Mouse (Mus musculus): ENCODE measurements around the gene Abhd6. TPM values are rescaled to one million over a fixed set of nuclear protein-coding genes. Genes with fewer than 3 reads are reported as not detected.

The Abhd6 gene
- polyA plus RNA-seq, 1 experiment from 2014 or later, result 11.3 TPM

DNA sequence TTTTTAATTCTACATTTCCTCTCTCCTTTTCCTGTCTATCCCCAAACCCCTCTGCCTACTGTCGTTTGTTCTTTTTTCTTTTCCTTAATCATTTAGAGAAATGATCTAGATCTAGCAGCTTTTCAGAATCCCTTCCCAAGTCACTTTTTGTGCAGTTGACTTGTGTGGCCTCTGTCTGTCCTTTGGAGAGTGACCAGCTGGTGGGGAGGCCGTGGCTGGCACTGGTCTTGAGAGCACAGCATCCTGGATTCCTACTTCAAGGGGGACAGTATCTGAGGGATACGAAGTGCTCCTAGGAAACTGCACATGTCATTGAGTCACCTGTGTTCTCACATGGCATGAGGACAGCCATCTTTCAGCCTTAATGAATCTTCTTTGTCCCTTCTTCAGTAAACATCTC lies 37.5 kb downstream of the Abhd6 start:
- H3K9ac ChIP-seq (ENCODE audit: low read length), result no peak overlapping the region
- H3K36me3 ChIP-seq (ENCODE audit: control insufficient read depth, insufficient read depth, low read length), result 0 out of 2 replicates have a peak, but pooled peaks cover 4% of the 10 kb centered on the region
- no peak for ATAC-seq (ENCODE audit: insufficient number of reproducible peaks, insufficient read depth, low FRiP score, low read depth)
- 0 out of 4 replicates have a peak, but pooled peaks cover 2 to 4% of the 10 kb centered on the region in 2 experiments for H3K4me1 ChIP-seq (ENCODE audit: control insufficient read depth in 2 of 2, insufficient read depth in 2 of 2, low read length in 2 of 2)
- H3K9me3 ChIP-seq (ENCODE audit: control insufficient read depth, low read length), result no peaks in the 10 kb centered on the region
- no peak overlapping the region for H3K4me2 ChIP-seq (ENCODE audit: low read length)
- WGBS, result 54% methylated on average over 3 of the region's 3 CpGs
- H3K27ac ChIP-seq (replicated peaks in 1 of 2; ENCODE audit: control insufficient read depth in 1 of 2, insufficient read depth in 1 of 2, low read depth in 2 of 2, low read length in 2 of 2), result no peak overlapping the region
- no peaks in the 10 kb centered on the region for H3K27me3 ChIP-seq (ENCODE audit: control insufficient read depth, insufficient read depth, low read length)
- H3K4me3 ChIP-seq (ENCODE audit: control insufficient read depth in 1 of 2, insufficient read depth in 1 of 2, low read depth in 1 of 2, low read length in 2 of 2), result no peak overlapping the region

DNA sequence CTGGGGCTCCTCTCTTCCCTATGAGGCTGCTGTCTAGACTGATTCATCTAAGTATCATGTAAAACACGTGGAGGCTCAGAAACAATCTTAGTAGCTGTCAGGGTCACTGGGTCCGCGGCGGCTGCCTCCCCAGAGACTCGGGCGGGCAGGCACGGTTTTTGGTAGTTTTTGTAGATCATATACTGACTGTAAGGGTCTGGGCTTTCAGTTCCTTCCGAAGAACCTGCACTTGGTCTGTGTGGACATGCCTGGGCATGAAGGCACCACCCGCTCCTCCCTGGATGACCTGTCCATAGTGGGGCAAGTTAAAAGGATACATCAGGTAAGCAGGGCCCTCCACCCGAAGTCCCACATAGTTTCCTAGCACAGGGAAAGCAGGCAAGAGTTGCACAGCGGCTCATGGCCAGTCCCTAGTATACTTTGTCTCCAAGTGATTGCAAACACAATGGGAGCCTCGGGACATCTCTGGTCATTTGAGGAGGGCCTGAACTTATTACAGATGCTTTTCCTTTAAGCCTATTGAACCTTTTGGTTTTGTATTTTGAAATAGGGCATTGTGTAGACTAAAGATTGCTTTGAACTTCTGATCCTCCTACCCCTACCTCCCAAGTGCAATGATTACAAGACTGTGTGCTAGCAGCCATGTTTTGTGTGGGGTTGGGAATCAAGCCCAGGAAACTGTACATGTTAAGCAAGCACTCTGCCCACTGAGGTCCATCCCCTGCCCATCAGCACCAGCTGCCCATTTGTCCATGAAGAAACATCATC lies 38.4 kb downstream of the Abhd6 start:
- Histone ChIP-seq H3K27me3 (ENCODE audit: control insufficient read depth, insufficient read depth, low read length) (no peaks in the 10 kb centered on the region), H3K9ac (ENCODE audit: low read length) (no peak overlapping the region), H3K9me3 (ENCODE audit: control insufficient read depth, low read length) (no peaks in the 10 kb centered on the region), H3K27ac (replicated peaks in 1 of 2; ENCODE audit: control insufficient read depth in 1 of 2, insufficient read depth in 1 of 2, low read depth in 2 of 2, low read length in 2 of 2) (no peak overlapping the region), H3K4me3 (ENCODE audit: control insufficient read depth in 1 of 2, insufficient read depth in 1 of 2, low read depth in 1 of 2, low read length in 2 of 2) (no peak overlapping the region), H3K36me3 (ENCODE audit: control insufficient read depth, insufficient read depth, low read length) (0 out of 2 replicates have a peak, but pooled peaks cover 4% of the 10 kb centered on the region), H3K4me2 (ENCODE audit: low read length) (no peak overlapping the region), H3K4me1 (ENCODE audit: control insufficient read depth in 2 of 2, insufficient read depth in 2 of 2, low read length in 2 of 2) (0 out of 4 replicates have a peak, but pooled peaks cover 2 to 4% of the 10 kb centered on the region in 2 experiments)
- 85% methylated on average over 12 of the region's 12 CpGs for WGBS
- ATAC-seq (ENCODE audit: insufficient number of reproducible peaks, insufficient read depth, low FRiP score, low read depth), result no peak

DNA sequence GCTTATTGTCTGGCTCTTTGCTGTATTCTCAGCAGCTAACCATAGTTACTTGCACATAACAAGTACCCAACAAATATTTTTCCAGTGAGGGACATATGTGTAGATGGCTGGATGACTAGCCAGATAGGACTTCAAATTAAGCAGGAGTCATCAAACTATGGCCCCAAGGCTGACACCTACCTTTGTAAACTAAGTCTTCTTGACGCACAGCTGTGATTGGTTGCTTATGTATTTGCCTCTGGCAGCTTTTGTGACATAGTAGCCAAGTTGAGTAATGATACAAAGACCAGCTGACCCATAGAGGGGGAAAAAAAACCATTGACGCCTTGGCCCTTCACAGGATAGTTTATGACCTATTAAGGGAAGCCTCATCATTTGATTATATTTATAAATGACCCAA lies 39.4 kb downstream of the Abhd6 start:
- H3K36me3 ChIP-seq (ENCODE audit: control insufficient read depth, insufficient read depth, low read length), result 0 out of 2 replicates have a peak, but pooled peaks cover 4% of the 10 kb centered on the region
- 88% methylated on average over 2 of the region's 2 CpGs for WGBS
- H3K9ac ChIP-seq (ENCODE audit: low read length), result no peak overlapping the region
- no peak overlapping the region for H3K4me2 ChIP-seq (ENCODE audit: low read length)
- H3K9me3 ChIP-seq (ENCODE audit: control insufficient read depth, low read length), result no peaks in the 10 kb centered on the region
- no peaks in the 10 kb centered on the region for H3K4me1 ChIP-seq (ENCODE audit: control insufficient read depth in 2 of 2, insufficient read depth in 2 of 2, low read length in 2 of 2)
- H3K27ac ChIP-seq (replicated peaks in 1 of 2; ENCODE audit: control insufficient read depth in 1 of 2, insufficient read depth in 1 of 2, low read depth in 2 of 2, low read length in 2 of 2), result no peak overlapping the region
- no peak overlapping the region for H3K4me3 ChIP-seq (ENCODE audit: control insufficient read depth in 1 of 2, insufficient read depth in 1 of 2, low read depth in 1 of 2, low read length in 2 of 2)
- no peaks in the 10 kb centered on the region for H3K27me3 ChIP-seq (ENCODE audit: control insufficient read depth, insufficient read depth, low read length)
- no peak for ATAC-seq (ENCODE audit: insufficient number of reproducible peaks, insufficient read depth, low FRiP score, low read depth)

DNA sequence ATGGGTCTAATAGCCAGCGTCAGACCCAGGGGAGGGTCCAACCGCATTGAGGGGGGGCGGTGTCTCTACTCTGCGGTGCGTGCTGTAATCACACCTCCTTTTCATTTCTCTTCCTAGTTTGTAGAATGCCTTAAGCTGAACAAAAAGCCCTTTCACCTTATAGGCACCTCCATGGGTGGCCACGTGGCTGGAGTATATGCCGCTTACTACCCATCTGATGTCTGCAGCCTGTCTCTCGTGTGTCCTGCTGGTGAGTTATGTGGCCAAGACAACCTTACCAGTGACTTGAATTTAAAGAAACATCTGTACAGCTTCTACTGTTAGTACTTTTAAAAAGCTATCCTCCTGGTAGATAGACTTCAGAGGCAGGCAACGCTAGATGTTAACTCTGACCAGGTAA lies 39.9 kb downstream of the Abhd6 start:
- Histone ChIP-seq H3K9me3 (ENCODE audit: control insufficient read depth, low read length) (no peaks in the 10 kb centered on the region), H3K4me1 (ENCODE audit: control insufficient read depth in 2 of 2, insufficient read depth in 2 of 2, low read length in 2 of 2) (no peaks in the 10 kb centered on the region), H3K4me2 (ENCODE audit: low read length) (no peak overlapping the region), H3K36me3 (ENCODE audit: control insufficient read depth, insufficient read depth, low read length) (peaks cover 5% of the 10 kb centered on the region; the same call in 1 of the 2 replicates), H3K9ac (ENCODE audit: low read length) (no peak overlapping the region), H3K4me3 (ENCODE audit: control insufficient read depth in 1 of 2, insufficient read depth in 1 of 2, low read depth in 1 of 2, low read length in 2 of 2) (no peak overlapping the region), H3K27me3 (ENCODE audit: control insufficient read depth, insufficient read depth, low read length) (no peaks in the 10 kb centered on the region), H3K27ac (replicated peaks in 1 of 2; ENCODE audit: control insufficient read depth in 1 of 2, insufficient read depth in 1 of 2, low read depth in 2 of 2, low read length in 2 of 2) (no peak overlapping the region)
- 90% methylated on average over 9 of the region's 9 CpGs for WGBS
- ATAC-seq (ENCODE audit: insufficient number of reproducible peaks, insufficient read depth, low FRiP score, low read depth), result no peak

DNA sequence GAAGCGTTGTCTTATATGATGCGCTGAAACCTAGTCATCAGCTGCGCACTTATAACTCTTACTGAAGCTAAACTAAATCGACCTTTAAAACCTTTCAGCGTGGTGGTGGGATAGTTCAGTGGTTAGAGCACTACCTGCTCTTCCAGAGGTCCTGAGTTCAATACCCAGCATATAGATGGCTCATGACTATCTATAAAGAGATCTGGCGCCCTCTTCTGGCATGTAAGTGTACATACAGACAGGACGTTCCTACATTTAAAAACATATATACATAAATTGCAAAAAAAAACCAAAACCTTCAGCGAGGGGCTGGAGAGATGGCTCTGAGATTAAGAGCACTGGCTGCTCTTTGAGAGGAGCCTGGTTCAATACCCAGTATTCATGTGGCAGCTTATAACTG lies 41.6 kb downstream of the Abhd6 start:
- Histone ChIP-seq H3K4me1 (ENCODE audit: control insufficient read depth in 2 of 2, insufficient read depth in 2 of 2, low read length in 2 of 2) (no peaks in the 10 kb centered on the region), H3K27ac (replicated peaks in 1 of 2; ENCODE audit: control insufficient read depth in 1 of 2, insufficient read depth in 1 of 2, low read depth in 2 of 2, low read length in 2 of 2) (no peak overlapping the region), H3K27me3 (ENCODE audit: control insufficient read depth, insufficient read depth, low read length) (no peaks in the 10 kb centered on the region), H3K9me3 (ENCODE audit: control insufficient read depth, low read length) (no peaks in the 10 kb centered on the region), H3K4me2 (ENCODE audit: low read length) (no peak overlapping the region), H3K9ac (ENCODE audit: low read length) (no peak overlapping the region), H3K4me3 (ENCODE audit: control insufficient read depth in 1 of 2, insufficient read depth in 1 of 2, low read depth in 1 of 2, low read length in 2 of 2) (no peak overlapping the region), H3K36me3 (ENCODE audit: control insufficient read depth, insufficient read depth, low read length) (peaks cover 14% of the 10 kb centered on the region)
- 62% methylated on average over 8 of the region's 8 CpGs for WGBS
- no peak for ATAC-seq (ENCODE audit: insufficient number of reproducible peaks, insufficient read depth, low FRiP score, low read depth)

DNA sequence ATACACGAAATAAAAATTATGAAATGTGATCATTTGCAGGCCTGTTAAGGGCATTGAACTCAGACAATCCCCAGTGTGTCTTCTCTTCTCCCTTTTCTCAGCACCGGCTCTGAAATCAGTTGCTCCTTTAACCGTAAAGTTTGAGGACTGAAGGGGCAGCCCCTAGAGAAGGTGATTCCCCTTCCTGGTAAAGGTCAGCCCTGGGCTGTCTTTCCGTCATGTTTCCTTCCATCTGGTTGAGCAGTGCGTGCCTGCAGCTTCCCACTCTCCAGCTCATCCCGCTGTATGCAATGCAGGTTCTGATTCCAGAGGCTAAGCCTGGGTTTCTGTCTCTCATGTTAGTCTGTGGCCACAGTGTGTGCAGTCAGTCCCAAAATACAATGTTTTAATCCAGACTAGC lies 42.1 kb downstream of the Abhd6 start:
- 83% methylated on average over 6 of the region's 6 CpGs for WGBS
- Histone ChIP-seq H3K9me3 (ENCODE audit: control insufficient read depth, low read length) (no peaks in the 10 kb centered on the region), H3K4me2 (ENCODE audit: low read length) (no peak overlapping the region), H3K27ac (replicated peaks in 1 of 2; ENCODE audit: control insufficient read depth in 1 of 2, insufficient read depth in 1 of 2, low read depth in 2 of 2, low read length in 2 of 2) (no peak overlapping the region), H3K27me3 (ENCODE audit: control insufficient read depth, insufficient read depth, low read length) (no peaks in the 10 kb centered on the region), H3K9ac (ENCODE audit: low read length) (no peak overlapping the region), H3K4me1 (ENCODE audit: control insufficient read depth in 2 of 2, insufficient read depth in 2 of 2, low read length in 2 of 2) (no peaks in the 10 kb centered on the region), H3K4me3 (ENCODE audit: control insufficient read depth in 1 of 2, insufficient read depth in 1 of 2, low read depth in 1 of 2, low read length in 2 of 2) (no peak overlapping the region), H3K36me3 (ENCODE audit: control insufficient read depth, insufficient read depth, low read length) (peaks cover 15% of the 10 kb centered on the region)
- ATAC-seq (ENCODE audit: insufficient number of reproducible peaks, insufficient read depth, low FRiP score, low read depth), result no peak

DNA sequence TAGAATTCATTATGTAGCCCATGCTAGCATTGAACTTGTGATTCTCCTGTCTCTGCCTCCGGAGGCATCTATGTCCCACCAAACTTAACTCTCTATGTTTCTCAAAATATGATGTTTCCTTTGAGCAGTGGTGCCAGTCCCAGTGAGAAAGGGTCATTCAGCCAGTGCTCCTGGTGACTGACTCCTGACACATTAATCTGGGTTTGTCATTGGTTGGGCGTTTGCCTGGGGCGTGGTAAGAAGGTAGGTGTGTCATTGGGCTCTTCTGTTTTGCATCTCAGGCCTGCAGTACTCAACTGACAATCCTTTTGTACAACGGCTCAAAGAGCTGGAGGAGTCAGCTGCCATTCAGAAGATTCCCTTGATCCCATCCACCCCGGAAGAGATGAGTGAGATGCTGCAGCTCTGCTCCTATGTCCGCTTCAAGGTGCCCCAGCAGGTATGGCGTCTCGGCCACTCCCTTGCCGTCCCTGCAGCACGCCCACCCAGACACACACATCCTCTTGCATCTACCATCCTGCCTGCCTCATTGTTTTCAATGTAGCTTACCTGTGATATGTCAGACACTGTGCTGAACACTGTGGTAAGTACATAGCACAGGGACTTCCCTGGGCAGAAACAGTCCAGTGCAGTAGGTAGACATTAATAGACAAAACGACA lies 42.6 kb downstream of the Abhd6 start:
- ATAC-seq (ENCODE audit: insufficient number of reproducible peaks, insufficient read depth, low FRiP score, low read depth), result no peak
- H3K4me3 ChIP-seq (ENCODE audit: control insufficient read depth in 1 of 2, insufficient read depth in 1 of 2, low read depth in 1 of 2, low read length in 2 of 2), result no peak overlapping the region
- no peaks in the 10 kb centered on the region for H3K4me1 ChIP-seq (ENCODE audit: control insufficient read depth in 2 of 2, insufficient read depth in 2 of 2, low read length in 2 of 2)
- WGBS, result 80% methylated on average over 11 of the region's 11 CpGs
- no peak overlapping the region for H3K4me2 ChIP-seq (ENCODE audit: low read length)
- no peaks in the 10 kb centered on the region for H3K9me3 ChIP-seq (ENCODE audit: control insufficient read depth, low read length)
- no peaks in the 10 kb centered on the region for H3K27me3 ChIP-seq (ENCODE audit: control insufficient read depth, insufficient read depth, low read length)
- H3K9ac ChIP-seq (ENCODE audit: low read length), result no peak overlapping the region
- peaks cover 20% of the 10 kb centered on the region for H3K36me3 ChIP-seq (ENCODE audit: control insufficient read depth, insufficient read depth, low read length)
- no peak overlapping the region for H3K27ac ChIP-seq (replicated peaks in 1 of 2; ENCODE audit: control insufficient read depth in 1 of 2, insufficient read depth in 1 of 2, low read depth in 2 of 2, low read length in 2 of 2)
